Mouse (Mus musculus): ENCODE measurements around the gene Crtam. TPM values are rescaled to one million over a fixed set of nuclear protein-coding genes. Genes with fewer than 3 reads are reported as not detected.

Gene Crtam
- not detected in 2 replicates for polyA plus RNA-seq (2014; fragmentation: Nextera tagmentation; extraction: Ambion mirVana)

DNA sequence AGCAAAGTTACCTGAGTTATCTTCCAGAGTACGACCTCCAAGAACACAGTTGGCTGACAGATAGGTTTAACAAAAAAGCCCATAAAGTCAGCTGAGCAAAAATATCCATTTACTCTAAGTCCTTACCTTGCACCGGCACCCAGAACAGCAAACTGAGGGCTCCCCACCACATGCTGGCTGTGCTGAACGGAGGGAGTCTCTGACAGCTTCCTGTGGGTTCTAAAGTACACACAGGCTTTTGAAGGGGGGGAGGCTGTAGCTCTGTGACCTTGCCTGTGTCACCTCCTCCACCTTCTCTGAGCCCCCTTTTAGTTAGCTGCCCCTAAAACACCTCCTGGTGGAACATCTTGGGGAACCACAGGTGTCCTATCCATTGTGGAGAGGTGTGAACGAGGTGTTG is at the start of gene Crtam:
Crtam (minus strand) TSS at position 214 of the 400 bp plus-strand sequence.
- H3K9ac ChIP-seq (ENCODE audit: low read length) = no peak within 1 kb of the TSS
- H3K4me3 ChIP-seq (ENCODE audit: low read depth, low read length) = no peak within 1 kb of the TSS
- H3K9me3 ChIP-seq (ENCODE audit: control insufficient read depth, low read length) = no peaks in the 10 kb centered on the region
- H3K4me1 ChIP-seq (replicated peaks; ENCODE audit: control insufficient read depth, insufficient read depth, low read length) = no peaks in the 10 kb centered on the region; the same call in 1 of the 2 replicates
- WGBS = 72% methylated on average over 4 of the region's 4 CpGs
- no peaks in the 10 kb centered on the region for H3K36me3 ChIP-seq (ENCODE audit: control insufficient read depth, insufficient read depth, low read length)
- DNase-seq (ENCODE audit: low spot score) = no peak
- H3K4me2 ChIP-seq (ENCODE audit: low read depth, low read length, severe bottlenecking) = no peak within 1 kb of the TSS
- no peak for ATAC-seq (replicated peaks; ENCODE audit: low FRiP score)
- H3K27ac ChIP-seq (ENCODE audit: low read depth, low read length) = no peak within 1 kb of the TSS
- no peaks in the 10 kb centered on the region for H3K27me3 ChIP-seq (ENCODE audit: control insufficient read depth, insufficient read depth, low read length)

DNA sequence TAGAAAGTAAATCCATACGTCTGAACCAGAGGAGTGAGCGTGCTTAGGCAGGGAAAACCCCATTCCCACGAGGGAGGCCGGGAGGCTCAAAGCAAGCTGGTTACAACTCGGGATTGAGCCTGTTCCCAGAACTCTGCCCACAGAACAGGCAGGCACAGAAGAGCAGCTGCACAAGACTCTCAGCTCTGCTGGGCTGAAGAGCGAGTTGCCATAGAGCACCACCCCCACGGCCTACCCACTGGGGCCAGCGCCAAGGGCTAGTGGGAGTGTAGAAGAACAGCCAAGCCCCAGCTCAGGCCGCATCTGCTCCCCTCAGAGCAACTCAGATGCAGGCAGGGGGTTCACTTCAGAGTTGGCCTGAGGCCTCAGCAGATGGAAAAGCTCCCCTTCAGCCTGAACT is 49.7 kb upstream of the Crtam start:
- H3K27me3 ChIP-seq (ENCODE audit: control insufficient read depth, insufficient read depth, low read length) = no peaks in the 10 kb centered on the region
- H3K9ac ChIP-seq (ENCODE audit: low read length) = no peak overlapping the region
- H3K36me3 ChIP-seq (ENCODE audit: control insufficient read depth, insufficient read depth, low read length) = no peaks in the 10 kb centered on the region
- DNase-seq (ENCODE audit: low spot score) (no peak), ATAC-seq (replicated peaks; ENCODE audit: low FRiP score) (no peak)
- no peaks in the 10 kb centered on the region for H3K9me3 ChIP-seq (ENCODE audit: control insufficient read depth, low read length)
- no peak overlapping the region for H3K27ac ChIP-seq (ENCODE audit: low read depth, low read length)
- H3K4me3 ChIP-seq (ENCODE audit: low read depth, low read length) = no peak overlapping the region
- WGBS = 90% methylated on average over 9 of the region's 9 CpGs
- no peak overlapping the region for H3K4me2 ChIP-seq (ENCODE audit: low read depth, low read length, severe bottlenecking)
- H3K4me1 ChIP-seq (replicated peaks; ENCODE audit: control insufficient read depth, insufficient read depth, low read length) = no peaks in the 10 kb centered on the region; the same call in 1 of the 2 replicates

DNA sequence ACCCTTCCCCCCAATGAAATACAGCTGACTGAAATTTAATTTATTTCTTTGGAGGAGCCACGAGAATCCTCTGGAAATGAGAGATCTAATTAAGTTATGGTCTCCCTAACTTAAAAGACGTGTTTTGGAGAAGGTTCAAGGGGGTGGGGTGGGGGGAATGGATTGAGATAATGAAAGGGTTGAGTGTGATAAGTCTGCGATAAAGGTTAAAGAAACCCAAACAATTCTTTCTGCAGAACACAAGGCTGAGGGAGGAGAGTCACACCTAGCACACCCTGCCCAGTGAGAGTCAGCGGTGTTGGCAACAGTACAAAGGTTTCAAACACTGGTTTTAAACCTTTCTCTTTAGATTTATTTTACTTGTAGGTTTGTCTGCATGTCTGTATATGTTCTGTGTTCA is 49.0 kb upstream of the Crtam start:
- no peak for DNase-seq (ENCODE audit: low spot score)

GRCm38 (mm10) chr9:41051080-41051932 is 46.9 kb upstream of the Crtam start:
- Histone ChIP-seq H3K27ac (ENCODE audit: low read depth, low read length) (no peak overlapping the region), H3K9ac (ENCODE audit: low read length) (no peak overlapping the region), H3K27me3 (ENCODE audit: control insufficient read depth, insufficient read depth, low read length) (no peaks in the 10 kb centered on the region), H3K36me3 (ENCODE audit: control insufficient read depth, insufficient read depth, low read length) (no peaks in the 10 kb centered on the region), H3K4me1 (replicated peaks; ENCODE audit: control insufficient read depth, insufficient read depth, low read length) (no peaks in the 10 kb centered on the region; the same call in 1 of the 2 replicates), H3K9me3 (ENCODE audit: control insufficient read depth, low read length) (no peaks in the 10 kb centered on the region), H3K4me2 (ENCODE audit: low read depth, low read length, severe bottlenecking) (no peak overlapping the region), H3K4me3 (ENCODE audit: low read depth, low read length) (no peak overlapping the region)
- no peak for ATAC-seq (replicated peaks; ENCODE audit: low FRiP score)
- WGBS = 73% methylated on average over 11 of the region's 11 CpGs
- DNase-seq (ENCODE audit: low spot score) = no peak

More for the DNA sequence above, 49.0 kb upstream of the Crtam start:
- Histone ChIP-seq H3K4me3 (ENCODE audit: low read depth, low read length) (no peak overlapping the region), H3K9me3 (ENCODE audit: control insufficient read depth, low read length) (no peaks in the 10 kb centered on the region), H3K36me3 (ENCODE audit: control insufficient read depth, insufficient read depth, low read length) (no peaks in the 10 kb centered on the region), H3K9ac (ENCODE audit: low read length) (no peak overlapping the region), H3K27me3 (ENCODE audit: control insufficient read depth, insufficient read depth, low read length) (no peaks in the 10 kb centered on the region), H3K4me1 (replicated peaks; ENCODE audit: control insufficient read depth, insufficient read depth, low read length) (no peaks in the 10 kb centered on the region; the same call in 1 of the 2 replicates), H3K27ac (ENCODE audit: low read depth, low read length) (no peak overlapping the region), H3K4me2 (ENCODE audit: low read depth, low read length, severe bottlenecking) (no peak overlapping the region)
- ATAC-seq (replicated peaks; ENCODE audit: low FRiP score) = no peak
- 57% methylated on average over 4 of the region's 4 CpGs for WGBS

DNA sequence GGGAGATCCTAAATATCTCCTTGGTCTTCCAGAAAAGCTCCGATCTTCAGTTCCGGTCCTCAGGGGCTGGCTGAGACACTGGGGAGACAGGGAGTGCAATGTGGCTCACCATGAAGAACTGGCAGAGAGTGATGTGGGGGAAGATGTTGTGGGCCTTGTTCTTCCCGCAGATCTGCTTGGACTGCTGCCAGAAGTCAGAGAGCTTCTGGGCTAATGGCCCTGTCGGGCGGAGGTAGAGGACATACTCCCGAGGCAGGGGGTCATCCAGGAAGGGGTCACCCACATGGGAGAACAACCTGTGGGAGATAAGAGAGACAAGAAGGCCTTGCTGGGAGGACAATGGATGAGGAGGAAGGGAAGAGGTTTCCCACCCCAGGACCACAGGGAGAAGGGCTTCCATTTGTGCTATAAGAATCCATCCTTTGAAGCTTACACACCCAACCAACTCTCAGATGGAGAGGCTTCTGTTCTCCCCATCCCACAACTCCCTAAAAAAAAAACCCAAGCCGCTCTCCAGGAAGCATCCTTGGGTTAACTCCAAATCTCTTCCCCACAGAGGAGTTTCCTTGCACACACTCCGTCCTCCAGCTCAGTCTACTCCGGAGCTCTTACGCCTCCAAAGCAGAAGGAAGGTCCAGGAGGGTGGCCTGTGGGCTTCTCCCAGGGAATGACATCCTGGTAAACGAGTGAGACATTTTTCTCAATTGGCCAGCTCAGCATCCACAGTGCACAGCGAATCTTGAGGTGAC is 46.1 kb upstream of the Crtam start:
- H3K27me3 ChIP-seq (ENCODE audit: control insufficient read depth, insufficient read depth, low read length) = no peaks in the 10 kb centered on the region

DNA sequence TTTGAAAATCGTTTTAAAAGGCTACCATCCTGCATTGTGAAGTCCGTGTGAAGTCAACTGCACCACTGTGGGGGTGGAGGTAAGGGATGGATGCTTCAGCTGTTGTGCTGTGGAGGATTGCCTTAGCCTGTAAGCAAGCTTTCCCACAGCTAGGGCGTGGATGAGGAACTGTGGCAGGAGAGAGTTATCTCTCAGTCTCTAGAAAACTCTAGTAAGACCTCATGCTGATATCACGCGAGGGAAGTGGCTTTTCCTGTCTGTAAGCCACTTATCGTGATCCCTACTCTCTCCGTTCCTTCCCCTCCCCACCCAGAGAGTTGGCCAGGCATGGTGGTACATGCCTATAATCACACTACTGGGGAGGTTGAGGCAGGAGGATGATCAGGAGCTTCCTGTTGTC is 44.9 kb upstream of the Crtam start:
- Histone ChIP-seq H3K9ac (ENCODE audit: low read length) (no peak overlapping the region), H3K27me3 (ENCODE audit: control insufficient read depth, insufficient read depth, low read length) (no peaks in the 10 kb centered on the region), H3K4me3 (ENCODE audit: low read depth, low read length) (no peak overlapping the region), H3K4me1 (replicated peaks; ENCODE audit: control insufficient read depth, insufficient read depth, low read length) (no peaks in the 10 kb centered on the region; the same call in 1 of the 2 replicates), H3K36me3 (ENCODE audit: control insufficient read depth, insufficient read depth, low read length) (no peaks in the 10 kb centered on the region), H3K27ac (ENCODE audit: low read depth, low read length) (no peak overlapping the region), H3K9me3 (ENCODE audit: control insufficient read depth, low read length) (no peaks in the 10 kb centered on the region), H3K4me2 (ENCODE audit: low read depth, low read length, severe bottlenecking) (no peak overlapping the region)
- WGBS = 89% methylated on average over 7 of the region's 7 CpGs
- ATAC-seq (replicated peaks; ENCODE audit: low FRiP score) = no peak
- no peak for DNase-seq (ENCODE audit: low spot score)

More for the DNA sequence above, 46.1 kb upstream of the Crtam start:
- H3K9me3 ChIP-seq (ENCODE audit: control insufficient read depth, low read length) = no peaks in the 10 kb centered on the region
- no peak overlapping the region for H3K4me2 ChIP-seq (ENCODE audit: low read depth, low read length, severe bottlenecking)
- no peak overlapping the region for H3K9ac ChIP-seq (ENCODE audit: low read length)
- no peak overlapping the region for H3K4me3 ChIP-seq (ENCODE audit: low read depth, low read length)
- H3K36me3 ChIP-seq (ENCODE audit: control insufficient read depth, insufficient read depth, low read length) = no peaks in the 10 kb centered on the region
- 86% methylated on average over 12 of the region's 12 CpGs for WGBS
- DNase-seq (ENCODE audit: low spot score) = no peak
- no peak overlapping the region for H3K27ac ChIP-seq (ENCODE audit: low read depth, low read length)
- H3K4me1 ChIP-seq (replicated peaks; ENCODE audit: control insufficient read depth, insufficient read depth, low read length) = no peaks in the 10 kb centered on the region; the same call in 1 of the 2 replicates
- no peak for ATAC-seq (replicated peaks; ENCODE audit: low FRiP score)

DNA sequence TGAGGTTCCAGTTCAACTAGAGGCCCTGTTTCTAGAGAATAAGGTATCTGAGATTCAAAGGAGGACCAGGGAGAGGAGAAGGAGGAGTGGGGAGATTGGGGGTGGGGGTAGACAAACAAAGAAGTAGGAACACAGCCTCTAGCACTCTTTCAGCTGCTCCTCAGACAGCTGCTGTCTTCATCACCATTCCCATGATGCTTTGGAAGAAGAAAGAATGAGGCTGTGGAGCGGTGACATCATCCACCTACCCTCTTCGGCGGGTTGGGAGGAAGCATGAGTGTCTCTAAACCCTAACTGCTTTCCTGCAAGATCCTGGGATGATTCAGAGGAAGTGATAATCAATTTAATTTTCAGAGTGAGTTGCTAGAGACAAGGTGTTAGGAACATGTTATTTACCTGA is 44.4 kb upstream of the Crtam start:
- no peak for ATAC-seq (replicated peaks; ENCODE audit: low FRiP score)
- no peaks in the 10 kb centered on the region for H3K27me3 ChIP-seq (ENCODE audit: control insufficient read depth, insufficient read depth, low read length)
- H3K4me1 ChIP-seq (replicated peaks; ENCODE audit: control insufficient read depth, insufficient read depth, low read length) = no peaks in the 10 kb centered on the region; the same call in 1 of the 2 replicates
- 95% methylated on average over 3 of the region's 3 CpGs for WGBS
- no peak overlapping the region for H3K4me2 ChIP-seq (ENCODE audit: low read depth, low read length, severe bottlenecking)
- H3K4me3 ChIP-seq (ENCODE audit: low read depth, low read length) = no peak overlapping the region
- H3K27ac ChIP-seq (ENCODE audit: low read depth, low read length) = no peak overlapping the region
- no peak for DNase-seq (ENCODE audit: low spot score)
- H3K9ac ChIP-seq (ENCODE audit: low read length) = no peak overlapping the region
- no peaks in the 10 kb centered on the region for H3K36me3 ChIP-seq (ENCODE audit: control insufficient read depth, insufficient read depth, low read length)
- H3K9me3 ChIP-seq (ENCODE audit: control insufficient read depth, low read length) = no peaks in the 10 kb centered on the region

DNA sequence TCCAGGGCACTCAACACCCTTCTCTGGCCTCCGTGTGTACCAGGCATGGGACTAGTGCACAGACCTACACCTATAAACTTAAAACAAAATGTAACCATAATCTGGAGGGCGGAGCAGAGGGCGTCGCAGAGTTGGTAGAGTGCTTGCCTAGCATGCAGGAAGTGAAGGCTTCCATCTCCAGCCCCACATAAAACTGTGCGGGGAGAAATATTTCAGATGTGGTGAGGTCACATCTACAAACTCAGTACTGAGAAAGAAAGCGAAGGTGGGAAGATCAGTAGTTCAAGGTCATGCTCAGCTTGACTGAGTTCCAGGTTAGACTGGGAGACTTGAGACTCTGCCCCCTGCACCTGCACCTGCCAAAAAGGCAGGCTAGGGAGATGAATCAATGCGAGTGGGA is 43.8 kb upstream of the Crtam start:
- no peak overlapping the region for H3K4me3 ChIP-seq (ENCODE audit: low read depth, low read length)
- ATAC-seq (replicated peaks; ENCODE audit: low FRiP score) = no peak
- no peaks in the 10 kb centered on the region for H3K36me3 ChIP-seq (ENCODE audit: control insufficient read depth, insufficient read depth, low read length)
- no peaks in the 10 kb centered on the region for H3K9me3 ChIP-seq (ENCODE audit: control insufficient read depth, low read length)
- no peak overlapping the region for H3K27ac ChIP-seq (ENCODE audit: low read depth, low read length)
- no peak overlapping the region for H3K4me2 ChIP-seq (ENCODE audit: low read depth, low read length, severe bottlenecking)
- no peaks in the 10 kb centered on the region for H3K27me3 ChIP-seq (ENCODE audit: control insufficient read depth, insufficient read depth, low read length)
- no peak for DNase-seq (ENCODE audit: low spot score)
- no peak overlapping the region for H3K9ac ChIP-seq (ENCODE audit: low read length)
- no peaks in the 10 kb centered on the region; the same call in 1 of the 2 replicates for H3K4me1 ChIP-seq (replicated peaks; ENCODE audit: control insufficient read depth, insufficient read depth, low read length)
- 93% methylated on average over 7 of the region's 7 CpGs for WGBS
